ENCODE assay signal across 13 mouse cellular contexts in the genomic region with DNA sequence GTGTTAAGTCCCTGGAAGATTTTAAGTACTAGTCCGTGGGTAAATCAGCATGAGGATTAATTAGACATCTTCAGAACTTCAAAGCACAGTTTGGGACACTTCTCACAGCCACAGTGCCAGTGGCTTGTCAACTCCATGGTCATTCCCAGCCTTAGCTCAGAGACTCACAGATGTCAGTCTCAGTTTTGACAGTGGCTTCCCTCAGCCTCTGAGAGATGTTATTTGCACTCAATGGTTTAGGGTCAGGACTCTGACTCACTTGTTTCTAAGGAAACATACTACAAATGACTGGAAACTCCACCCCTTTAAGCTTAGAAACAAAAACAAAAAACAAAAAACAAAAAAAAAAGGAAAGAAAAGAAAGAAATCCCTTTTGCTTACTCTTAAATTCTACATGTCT. TPM values are rescaled to one million over a fixed set of nuclear protein-coding genes. Genes with fewer than 3 reads are reported as not detected.
DNase-seq lines count a peak whose midpoint lies in the region; ATAC-seq lines count a peak whose summit lies in the region.
"Had no signal": no experiment of that assay in that cellular context is flagged by ENCODE, and none has a peak within 500 bp of the region (broad histone marks: within the 10 kb centered on the region; RNA-seq: fewer than 3 reads in every experiment).

No protein-coding gene starts in this region.

- no peak overlapping the region for H3K27ac ChIP-seq in heart, embryonic 12.5 days (ENCODE audit: poor library complexity, severe bottlenecking)
- no peak overlapping the region for H3K27ac ChIP-seq in embryonic facial prominence, embryonic 10.5 days (replicated peaks)

- H3K36me3 ChIP-seq in heart, embryonic 12.5 days: no peaks in the 10 kb centered on the region
- H3K36me3 ChIP-seq in embryonic facial prominence, embryonic 10.5 days (replicated peaks): no peaks in the 10 kb centered on the region
- H3K36me3 ChIP-seq: G1E had no signal

- H3K9ac ChIP-seq in heart, embryonic 12.5 days: no peak overlapping the region

- peak; percentile 41 for DNase-seq in heart, adult 8-10 months (ENCODE audit: low spot score)
- peak; percentile 77 for DNase-seq in 3T3-L1 (ENCODE audit: low read depth, low spot score)
- DNase-seq in Muller cell, postnatal 12 days (ENCODE audit: inconsistent ontology term): peak; percentile 47
- DNase-seq in lung, postnatal 36 days: peak; percentile 27
- DNase-seq in embryonic facial prominence, embryonic 10.5 days (ENCODE audit: low spot score): no peak
- no peak for DNase-seq in cerebellum, postnatal 10 days
- no peak for DNase-seq in frontal cortex, postnatal 10 days (ENCODE audit: low spot score in 2 of 2)
- DNase-seq: cerebellum, postnatal 36 days; left cerebral cortex, postnatal 4 days had no signal

- no peak overlapping the region for H3K4me3 ChIP-seq in heart, embryonic 12.5 days
- H3K4me3 ChIP-seq in embryonic facial prominence, embryonic 10.5 days: no peak overlapping the region

- peaks cover 13% of the 10 kb centered on the region; the same call in 1 of the 2 replicates for H3K4me1 ChIP-seq in heart, embryonic 12.5 days (replicated peaks)
- H3K4me1 ChIP-seq in embryonic facial prominence, embryonic 10.5 days: no peaks in the 10 kb centered on the region

- WGBS in heart, embryonic 12.5 days: 43% methylated on average over 1 of the region's 1 CpGs
- 40% methylated on average over 1 of the region's 1 CpGs for WGBS in embryonic facial prominence, embryonic 10.5 days

- no peaks in the 10 kb centered on the region for H3K9me3 ChIP-seq in heart, embryonic 12.5 days (replicated peaks)
- no peaks in the 10 kb centered on the region for H3K9me3 ChIP-seq in embryonic facial prominence, embryonic 10.5 days
- H3K9me3 ChIP-seq: G1E had no signal

- no peak for ATAC-seq in heart, embryonic 12.5 days (ENCODE audit: insufficient number of reproducible peaks, low FRiP score)

- H3K4me2 ChIP-seq in heart, embryonic 12.5 days: no peak overlapping the region

- H3K27me3 ChIP-seq in heart, embryonic 12.5 days (replicated peaks): no peaks in the 10 kb centered on the region
- no peaks in the 10 kb centered on the region for H3K27me3 ChIP-seq in embryonic facial prominence, embryonic 10.5 days (replicated peaks; ENCODE audit: low read depth, poor library complexity, severe bottlenecking)

RNA-seq across cellular contexts. Expression of a gene that starts 0.8 kb away (rescaled TPM):
- 10 to 100 TPM; 10.2 to 12.4 (median 11.5) TPM for total RNA-seq in heart, adult 8-10 months (2022)
- 0.67 and 1.0 TPM in 2 replicates for polyA plus RNA-seq in heart, embryonic 12.5 days (2016; fragmentation: Nextera tagmentation; extraction: Ambion mirVana)
- 0.06 and 0.10 TPM in 2 replicates for polyA plus RNA-seq in embryonic facial prominence, embryonic 10.5 days (2016; fragmentation: Nextera tagmentation; extraction: Ambion mirVana)
- polyA plus RNA-seq: G1E had no signal

RNA-seq across cellular contexts. Expression of a gene that starts 25.0 kb away (rescaled TPM):
- total RNA-seq in heart, adult 8-10 months (2022): under 1 TPM in 2 of 4 experiments, not detected in 2; 0.19 to 0.52 TPM
- polyA plus RNA-seq in heart, embryonic 12.5 days (2016; fragmentation: Nextera tagmentation; extraction: Ambion mirVana): not detected in 2 replicates
- not detected in 2 replicates for polyA plus RNA-seq in embryonic facial prominence, embryonic 10.5 days (2016; fragmentation: Nextera tagmentation; extraction: Ambion mirVana)
- total RNA-seq: left cerebral cortex, postnatal 4 days; megakaryocyte progenitor cell, adult 5-6 weeks had no signal
- polyA plus RNA-seq: G1E; stomach, embryonic 14.5 days had no signal

RNA-seq across cellular contexts. Expression of a gene that starts 59.8 kb away (rescaled TPM):
- total RNA-seq in heart, adult 8-10 months (2022): 10 to 100 TPM in 1 of 4 experiments, 1 to 10 TPM in 3; 8.1 to 10.6 (median 8.9) TPM
- polyA plus RNA-seq in heart, embryonic 12.5 days (2016; fragmentation: Nextera tagmentation; extraction: Ambion mirVana): 1.4 and 1.7 TPM in 2 replicates
- polyA plus RNA-seq in embryonic facial prominence, embryonic 10.5 days (2016; fragmentation: Nextera tagmentation; extraction: Ambion mirVana): 0.21 and 0.39 TPM in 2 replicates
- polyA plus RNA-seq: G1E had no signal

Comparison
In these comparisons a context has a peak if more than half of its experiments do, and no peak if none do; other contexts are left out.
1. DNase-seq: peak in heart, adult 8-10 months (single experiment), 3T3-L1 (single experiment), Muller cell, postnatal 12 days (single experiment) and lung, postnatal 36 days (single experiment); none in embryonic facial prominence, embryonic 10.5 days (single experiment), cerebellum, postnatal 10 days (0 of 2) and frontal cortex, postnatal 10 days (0 of 2).